Comparison of ENCODE assay signal across 16 mouse cellular contexts in genomic region chr12:101904906-101905305, GRCm38 (mm10).
"Had no signal": no experiment of that assay in that cellular context is flagged by ENCODE, and none has a peak within 500 bp of the region (broad histone marks: within the 10 kb centered on the region; RNA-seq: fewer than 3 reads in every experiment).

No protein-coding gene starts in this region.

- H3K4me2 ChIP-seq: limb, embryonic 12.5 days; limb, embryonic 15.5 days; liver, embryonic 11.5 days; lung, embryonic 14.5 days; midbrain, embryonic 11.5 days had no signal

- H3K27ac ChIP-seq: kidney, postnatal 0 days; limb, embryonic 12.5 days; limb, embryonic 15.5 days; liver, embryonic 14.5 days; stomach, postnatal 0 days had no signal

- H3K9me3 ChIP-seq: limb, embryonic 12.5 days; limb, embryonic 15.5 days had no signal

- H3K27me3 ChIP-seq: limb, embryonic 12.5 days; limb, embryonic 15.5 days had no signal

- H3K4me1 ChIP-seq: limb, embryonic 12.5 days; limb, embryonic 15.5 days had no signal

- DNase-seq: kidney, adult 2 months; kidney, postnatal 25 days; layer of hippocampus, postnatal 36 days; left cerebral cortex, postnatal 4 days; liver, postnatal 0 days; lung, embryonic 14.5 days; midbrain, embryonic 14.5 days; thymus, postnatal 25 days had no signal

- ATAC-seq: liver, postnatal 0 days; lung, postnatal 0 days had no signal

- H3K4me3 ChIP-seq: limb, embryonic 12.5 days; limb, embryonic 15.5 days had no signal

- H3K9ac ChIP-seq: limb, embryonic 12.5 days; limb, embryonic 15.5 days; liver, embryonic 14.5 days; liver, postnatal 0 days; lung, embryonic 14.5 days had no signal
